Comparison of ENCODE assay signal across 31 mouse cellular contexts in genomic region chr7:129909730-129910129, GRCm38 (mm10).
"Had no signal": no experiment of that assay in that cellular context is flagged by ENCODE, and none has a peak within 500 bp of the region (broad histone marks: within the 10 kb centered on the region; RNA-seq: fewer than 3 reads in every experiment).

No protein-coding gene starts in this region.

- H3K27ac ChIP-seq: limb, embryonic 10.5 days; limb, embryonic 12.5 days; limb, embryonic 13.5 days; limb, embryonic 15.5 days; liver, embryonic 12.5 days; liver, embryonic 13.5 days; liver, embryonic 14.5 days; liver, embryonic 15.5 days; lung, embryonic 15.5 days; macrophage; midbrain, embryonic 10.5 days; midbrain, embryonic 12.5 days; midbrain, embryonic 13.5 days; midbrain, embryonic 15.5 days had no signal

- H3K9me3 ChIP-seq: limb, embryonic 10.5 days; limb, embryonic 12.5 days; limb, embryonic 13.5 days; limb, embryonic 15.5 days; liver, embryonic 12.5 days; liver, embryonic 13.5 days; liver, embryonic 15.5 days; lung, embryonic 15.5 days; midbrain, embryonic 10.5 days; midbrain, embryonic 12.5 days; midbrain, embryonic 13.5 days; midbrain, embryonic 15.5 days had no signal

- H3K27me3 ChIP-seq: limb, embryonic 12.5 days; limb, embryonic 13.5 days; limb, embryonic 15.5 days; liver, embryonic 12.5 days; liver, embryonic 13.5 days; liver, embryonic 15.5 days; lung, embryonic 15.5 days; megakaryocyte, embryonic 14.5 days; midbrain, embryonic 12.5 days; midbrain, embryonic 13.5 days; midbrain, embryonic 15.5 days had no signal

- DNase-seq: left cerebral cortex, postnatal 4 days; liver; liver, embryonic 13.5 days; liver, postnatal 0 days; lung, adult 18-20 months; lung, adult 2 months; lung, embryonic 14.5 days; lung, postnatal 10 days; lung, postnatal 14 days; lung, postnatal 36 days; lung, postnatal 4 days; midbrain, embryonic 14.5 days had no signal

- H3K4me2 ChIP-seq: limb, embryonic 12.5 days; limb, embryonic 13.5 days; limb, embryonic 15.5 days; liver, embryonic 11.5 days; liver, embryonic 12.5 days; liver, embryonic 13.5 days; liver, embryonic 15.5 days; lung, embryonic 14.5 days; lung, embryonic 15.5 days; midbrain, embryonic 11.5 days; midbrain, embryonic 12.5 days; midbrain, embryonic 13.5 days; midbrain, embryonic 15.5 days had no signal

- H3K4me1 ChIP-seq: limb, embryonic 10.5 days; limb, embryonic 13.5 days; limb, embryonic 15.5 days; liver, embryonic 12.5 days; liver, embryonic 13.5 days; liver, embryonic 15.5 days; lung, embryonic 15.5 days; megakaryocyte, embryonic 14.5 days; midbrain, embryonic 10.5 days; midbrain, embryonic 12.5 days; midbrain, embryonic 13.5 days; midbrain, embryonic 15.5 days had no signal

- H3K4me3 ChIP-seq: limb, embryonic 10.5 days; limb, embryonic 12.5 days; limb, embryonic 13.5 days; limb, embryonic 15.5 days; liver, embryonic 12.5 days; liver, embryonic 13.5 days; liver, embryonic 15.5 days; lung, embryonic 15.5 days; megakaryocyte, embryonic 14.5 days; midbrain, embryonic 10.5 days; midbrain, embryonic 12.5 days; midbrain, embryonic 13.5 days; midbrain, embryonic 15.5 days; myocyte had no signal

- H3K9ac ChIP-seq: limb, embryonic 12.5 days; limb, embryonic 13.5 days; limb, embryonic 15.5 days; liver, embryonic 12.5 days; liver, embryonic 13.5 days; liver, embryonic 14.5 days; liver, embryonic 15.5 days; liver, postnatal 0 days; lung, embryonic 14.5 days; lung, embryonic 15.5 days; midbrain, embryonic 12.5 days; midbrain, embryonic 13.5 days; midbrain, embryonic 15.5 days had no signal

- ATAC-seq: liver, embryonic 12.5 days; liver, postnatal 0 days; lung, postnatal 0 days; midbrain, embryonic 13.5 days; midbrain, embryonic 15.5 days; midbrain, embryonic 16.5 days had no signal

- H3K36me3 ChIP-seq: limb, embryonic 10.5 days; limb, embryonic 12.5 days; limb, embryonic 13.5 days; limb, embryonic 15.5 days; liver, embryonic 12.5 days; liver, embryonic 13.5 days; liver, embryonic 15.5 days; lung, embryonic 15.5 days; midbrain, embryonic 10.5 days; midbrain, embryonic 12.5 days; midbrain, embryonic 13.5 days; midbrain, embryonic 15.5 days had no signal
